Mouse (Mus musculus) subcutaneous adipose tissue, adult 2 months (tissue): ENCODE results near the gene Gm2431. TPM values are rescaled to one million over a fixed set of nuclear protein-coding genes. Genes with fewer than 3 reads are reported as not detected.

Experiments
- polyA plus RNA-seq: library from polyadenylated mRNA; depleted of rRNA; stranded (reverse); fragments of >200 nt; gene quantifications from 2 replicates; pipeline ENCODE4 v1.2.3, GENCODE M21; 2012; ENCODE audit warnings: low replicate concordance; rRNA removed

The Gm2431 gene
- polyA plus RNA-seq, result not detected in 2 replicates

GRCm38 (mm10) chr7:142258254-142258653, at the start of gene Gm2431:
Gene Gm2431 (minus strand): TSS chr7:142258354.

GRCm38 (mm10) chr7:142303249-142303648, 45.1 kb upstream of the Gm2431 start, which contains the start of gene Krtap5-4:
Gene Krtap5-4 (plus strand): TSS chr7:142303549.

GRCm38 (mm10) chr7:142297018-142297417, 38.9 kb upstream of the Gm2431 start, which contains the start of gene Krtap5-1:
Gene Krtap5-1 (minus strand): TSS chr7:142297118.

GRCm38 (mm10) chr7:142274263-142274662, 16.1 kb upstream of the Gm2431 start, which contains the start of gene Gm4559:
Gene Gm4559 (minus strand): TSS chr7:142274363.

GRCm38 (mm10) chr7:142240978-142241377, 17.2 kb downstream of the Gm2431 start, which contains the start of gene Gm40460:
Gene Gm40460 (minus strand): TSS chr7:142241078.

GRCm38 (mm10) chr7:142229871-142230270, 28.3 kb downstream of the Gm2431 start, which contains the start of gene Krtap5-5:
Gene Krtap5-5 (minus strand): TSS chr7:142229971.

GRCm38 (mm10) chr7:142211559-142211958, 46.6 kb downstream of the Gm2431 start, which contains the start of gene Gm7579:
Gene Gm7579 (plus strand): TSS chr7:142211859.

Other genes with a start within 250 kb of the Gm2431 start
- gene Mob2, start 197.3 kb downstream of the Gm2431 start, polyA plus RNA-seq, result 58.9 and 65.2 TPM in 2 replicates
- 7.4 and 12.9 TPM in 2 replicates for gene Dusp8, start 162.5 kb downstream of the Gm2431 start, polyA plus RNA-seq
- not detected in 2 replicates for gene Gm45618, start 137.6 kb downstream of the Gm2431 start, polyA plus RNA-seq
- not detected in 2 replicates for gene Gm39115, start 122.3 kb downstream of the Gm2431 start, polyA plus RNA-seq
- not detected in 2 replicates for gene Gm45337, start 113.7 kb downstream of the Gm2431 start, polyA plus RNA-seq
- gene Gm29735, start 101.2 kb downstream of the Gm2431 start, polyA plus RNA-seq, result not detected in 2 replicates
- not detected in 2 replicates for gene Gm4553, start 92.6 kb downstream of the Gm2431 start, polyA plus RNA-seq
- gene Krtap5-2, start 82.3 kb downstream of the Gm2431 start, polyA plus RNA-seq, result not detected in 2 replicates
- gene Gm10153, start 68.0 kb downstream of the Gm2431 start, polyA plus RNA-seq, result not detected in 2 replicates
- not detected in 2 replicates for gene Krtap5-3, start 57.0 kb downstream of the Gm2431 start, polyA plus RNA-seq
- not detected in 2 replicates for gene Gm7579, start 46.5 kb downstream of the Gm2431 start, polyA plus RNA-seq
- gene Krtap5-5, start 28.4 kb downstream of the Gm2431 start, polyA plus RNA-seq, result not detected in 2 replicates
- not detected in 2 replicates for gene Gm40460, start 17.3 kb downstream of the Gm2431 start, polyA plus RNA-seq
- gene Gm4559, start 16.0 kb upstream of the Gm2431 start, polyA plus RNA-seq, result not detected in 2 replicates
- not detected in 2 replicates for gene Krtap5-1, start 38.8 kb upstream of the Gm2431 start, polyA plus RNA-seq
- not detected in 2 replicates for gene Krtap5-4, start 45.2 kb upstream of the Gm2431 start, polyA plus RNA-seq
- 3.4 and 6.1 TPM in 2 replicates for gene Ifitm10, start 115.4 kb upstream of the Gm2431 start, polyA plus RNA-seq
- gene Gm49369, start 124.3 kb upstream of the Gm2431 start, polyA plus RNA-seq, result 1.5 and 1.8 TPM in 2 replicates
- 2,649 and 4,302 TPM in 2 replicates for gene Ctsd, start 129.7 kb upstream of the Gm2431 start, polyA plus RNA-seq
- 11.9 TPM in 1 of 2 replicates, not detected in the other for gene Syt8, start 176.5 kb upstream of the Gm2431 start, polyA plus RNA-seq
- gene Tnni2, start 183.5 kb upstream of the Gm2431 start, polyA plus RNA-seq, result 0.60 and 31.9 TPM in 2 replicates
- gene Lsp1, start 202.5 kb upstream of the Gm2431 start, polyA plus RNA-seq, result 237 and 1,012 TPM in 2 replicates
- 0.37 and 6.9 TPM in 2 replicates for gene Tnnt3, start 240.5 kb upstream of the Gm2431 start, polyA plus RNA-seq